Mouse (Mus musculus) heart, adult 8-10 months (tissue): ENCODE results near the gene Ankmy1. TPM values are rescaled to one million over a fixed set of nuclear protein-coding genes. Genes with fewer than 3 reads are reported as not detected.

Source experiments
- DNase-seq: peaks from one replicate; pipeline ENCODE4 v3.0.0; 2022; ENCODE audit warnings: low spot score
- microRNA-seq: library from miRNA; unstranded; fragments of <30 nt; microRNA quantifications from one replicate; pipeline ENCODE4 v1.2.0, GENCODE M21; 2022
- total RNA-seq, 4 experiments: library from RNA; stranded (reverse); gene quantifications; 2 replicates each; pipeline ENCODE4 v1.2.4; 2022

The Ankmy1 gene
- total RNA-seq, 4 experiments from 2014 or later, result 0.09 to 0.11 TPM; not detected in 2

DNA sequence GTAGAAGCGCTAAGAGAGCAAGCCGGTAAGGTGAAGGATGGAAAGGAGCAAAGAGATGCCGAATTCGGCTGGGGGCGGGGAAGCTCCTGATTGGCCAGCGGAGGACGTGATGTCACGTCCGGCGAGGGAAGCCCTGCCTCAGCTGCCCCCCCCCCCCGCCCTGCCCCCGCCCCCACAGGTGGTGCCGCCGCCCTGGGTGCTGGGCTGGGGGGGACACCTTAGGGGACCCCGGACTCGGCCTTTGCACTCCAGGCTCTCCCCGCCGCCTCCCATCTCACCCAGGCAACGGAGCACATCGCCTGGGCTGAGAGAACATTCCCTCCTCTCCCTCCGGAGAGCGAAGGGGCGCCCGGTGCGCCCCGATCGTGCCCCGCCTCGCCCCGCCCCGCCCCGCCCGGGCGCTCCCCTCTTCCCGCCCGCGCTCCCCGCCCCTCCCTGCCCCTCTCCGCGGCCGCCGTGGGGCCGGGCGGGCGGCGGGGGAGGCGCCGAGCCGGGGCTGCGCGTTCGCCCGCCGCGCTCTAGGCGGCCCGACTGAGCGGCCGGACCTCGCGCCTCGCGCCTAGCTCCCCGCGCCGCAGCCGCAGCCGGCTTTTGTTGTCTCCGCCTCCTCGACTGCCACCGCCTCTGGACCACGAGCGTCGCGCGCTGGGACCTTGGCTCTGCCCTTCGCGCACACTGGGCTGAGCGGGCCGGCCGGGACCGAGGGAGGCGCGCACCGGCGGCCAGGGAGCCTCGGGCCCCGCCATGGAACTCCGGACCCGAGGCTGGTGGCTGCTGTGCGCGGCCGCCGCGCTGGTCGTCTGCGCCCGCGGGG lies 71.3 kb downstream of the Ankmy1 start, which contains the start of gene Gpc1:
Gpc1 (plus strand) TSS at position 458 of the 814 bp plus-strand sequence.
- DNase-seq, result peak; percentile 57

- DNase-seq, result no peak
Observed at GRCm38 (mm10) chr1:92830626-92831187, 72.0 kb downstream of the Ankmy1 start.

DNA sequence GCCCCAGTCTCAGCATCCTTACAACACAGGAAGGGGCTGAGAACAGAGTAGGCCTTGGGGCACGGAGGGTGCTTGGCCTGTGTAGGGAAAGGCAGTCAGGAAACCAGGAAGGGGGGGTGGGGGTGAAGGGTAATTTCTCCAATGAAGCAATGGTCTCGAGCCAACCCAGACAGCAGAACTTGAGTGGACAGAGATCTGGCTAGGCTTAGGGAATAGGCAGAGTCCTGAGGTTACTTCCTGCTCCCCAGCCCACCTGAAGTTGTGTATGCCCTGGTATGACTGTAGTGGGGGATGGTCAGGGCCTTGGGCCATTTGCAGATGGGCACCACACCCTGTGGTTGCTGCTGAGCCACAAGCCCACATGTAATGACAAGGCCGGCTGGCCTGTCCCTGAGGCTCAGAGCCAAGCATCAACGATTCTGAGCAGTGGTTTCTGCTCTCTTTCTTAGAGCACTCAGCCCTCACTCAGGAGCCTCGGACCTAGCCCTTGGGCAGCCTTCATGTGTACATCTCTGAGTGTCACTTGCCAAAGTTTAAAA lies 86.9 kb downstream of the Ankmy1 start:
- no peak for DNase-seq

DNA sequence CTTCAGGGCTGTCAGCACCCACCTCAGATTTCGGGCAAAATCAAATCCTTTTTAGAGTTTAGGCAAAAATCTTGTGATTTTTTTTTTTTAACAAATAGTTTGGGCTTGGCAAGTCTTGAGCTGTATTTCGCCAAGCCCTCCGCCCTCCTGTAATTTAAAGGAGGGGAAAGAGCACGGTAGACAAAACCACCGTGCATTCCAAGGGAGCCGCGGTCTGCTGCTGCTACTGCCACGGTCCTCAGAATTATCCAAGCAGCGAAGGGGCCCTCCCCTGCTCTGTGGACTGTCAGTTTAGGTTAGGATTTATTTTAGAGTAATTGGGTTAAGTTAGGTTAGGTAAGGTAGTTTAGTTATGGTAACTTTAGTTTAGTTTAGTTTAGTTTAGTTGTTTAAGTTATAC lies 87.6 kb downstream of the Ankmy1 start:
- no peak for DNase-seq

- no peak for DNase-seq
Observed at GRCm38 (mm10) chr1:92814319-92814718, 88.4 kb downstream of the Ankmy1 start.

Small RNA genes lying within 50 kb of the gene (microRNA-seq; reads per million reads assigned to microRNA genes)
- 33,884 reads per million, percentile 97 among the genes with 10 or more reads in this experiment for gene Mir149

Other genes with a start within 250 kb of the Ankmy1 start
- gene Gpc1, start 71.3 kb downstream of the Ankmy1 start, total RNA-seq, result 100 to 1,000 TPM; 481 to 555 (median 528) TPM
- gene Dusp28, start 4.1 kb upstream of the Ankmy1 start, total RNA-seq, result 10 to 100 TPM; 15.6 to 16.6 (median 16.5) TPM
- 10 to 100 TPM; 72.0 to 80.4 (median 77.3) TPM for gene Rnpepl1, start 7.9 kb upstream of the Ankmy1 start, total RNA-seq
- gene Capn10, start 31.5 kb upstream of the Ankmy1 start, total RNA-seq, result 1 to 10 TPM; 4.9 to 7.4 (median 6.7) TPM
- gene Gpr35, start 48.0 kb upstream of the Ankmy1 start, total RNA-seq, result 1 to 10 TPM in 1 of 4 experiments, under 1 TPM in 3; 0.19 to 1.3 (median 0.47) TPM
- gene Aqp12, start 103.4 kb upstream of the Ankmy1 start, total RNA-seq, result not detected
- 1 to 10 TPM; 1.1 to 2.2 (median 1.3) TPM for gene Kif1a, start 199.0 kb upstream of the Ankmy1 start, total RNA-seq
- not detected for gene Agxt, start 232.3 kb upstream of the Ankmy1 start, total RNA-seq